Mouse (Mus musculus) stomach, postnatal 0 days (tissue): Measurements from ENCODE around the gene Gabrb3. TPM values are rescaled to one million over a fixed set of nuclear protein-coding genes. Genes with fewer than 3 reads are reported as not detected.

Source experiments
- ATAC-seq: fragments of 200-750 bp; cut with Nextera tagmentation; 2 replicates; pipeline ENCODE4 v1.8.0; 2017; ENCODE audit not compliant: low FRiP score, low TSS enrichment
- DNase-seq: peaks from one replicate; pipeline ENCODE4 v3.0.0-alpha.2; 2016; ENCODE audit warnings: low spot score
- H3K27ac ChIP-seq: fragments of 300-500 bp; sonication (generic); replicated peaks from 2 replicates; pipeline ENCODE4 v1.5.1; 2014; ENCODE audit warnings: mild to moderate bottlenecking, control low read depth
- H3K27me3 ChIP-seq: fragments of 300-500 bp; sonication (generic); 2 replicates; pipeline ENCODE4 v1.6.1; 2014; ENCODE audit warnings: low read length; ENCODE audit not compliant: control insufficient read depth, insufficient read depth
- H3K36me3 ChIP-seq: fragments of 300-500 bp; sonication (generic); 2 replicates; pipeline ENCODE4 v1.6.1; 2014; ENCODE audit warnings: low read length, mixed read lengths; ENCODE audit not compliant: control insufficient read depth, insufficient read depth
- H3K4me1 ChIP-seq: fragments of 300-500 bp; sonication (generic); replicated peaks from 2 replicates; pipeline ENCODE4 v1.6.1; 2014; ENCODE audit warnings: antibody characterized with exemption; ENCODE audit not compliant: control insufficient read depth, insufficient read depth
- H3K4me2 ChIP-seq: fragments of 300-500 bp; sonication (generic); replicated peaks from 2 replicates; pipeline ENCODE4 v1.6.1; 2014; ENCODE audit warnings: low read depth, mild to moderate bottlenecking, control low read depth, moderate library complexity
- H3K4me3 ChIP-seq: fragments of 300-500 bp; sonication (generic); 2 replicates; pipeline ENCODE4 v1.5.1; 2014; ENCODE audit warnings: low read depth, low read length, control low read depth
- H3K9ac ChIP-seq: fragments of 300-500 bp; sonication (generic); 2 replicates; pipeline ENCODE4 v1.6.1; 2014; ENCODE audit warnings: mild to moderate bottlenecking, low read length, control low read depth, mixed read lengths
- H3K9me3 ChIP-seq: fragments of 300-500 bp; sonication (generic); 2 replicates; pipeline ENCODE4 v1.6.1; 2016; ENCODE audit warnings: low read length; ENCODE audit not compliant: control insufficient read depth
- CTCF ChIP-seq: IDR thresholded peaks from 2 replicates; pipeline ENCODE4 v1.5.1; 2016; ENCODE audit warnings: antibody characterized with exemption, low read depth, mild to moderate bottlenecking, moderate library complexity
- EP300 ChIP-seq: optimal IDR thresholded peaks from 2 replicates; pipeline ENCODE3; 2016; ENCODE audit warnings: antibody characterized with exemption
- WGBS: fragments of 180-500 bp; shearing (Covaris S2); extraction: QIAGEN DNeasy Blood & Tissue Kit; methylation state at CpG from one replicate; pipeline ENCODE4 v1.1.7; 2014; 5-methylcytosine and 5-hydroxymethylcytosine counted together
- polyA plus RNA-seq: library from polyadenylated mRNA; unstranded; fragments of >200 nt; fragmentation: Nextera tagmentation; extraction: Ambion mirVana; gene quantifications from 2 replicates; pipeline ENCODE4 v1.2.1, GENCODE M21; 2015

Gene Gabrb3
- polyA plus RNA-seq, 1 experiment from 2014 or later = 0.80 TPM

GRCm38 (mm10) chr7:57635687-57636086 is 216.2 kb downstream of the Gabrb3 start:
- H3K4me2 ChIP-seq = no peak overlapping the region
- no peak for ATAC-seq

GRCm38 (mm10) chr7:57640796-57641195 is 221.3 kb downstream of the Gabrb3 start:
- no peaks in the 10 kb centered on the region for H3K4me1 ChIP-seq
- H3K36me3 ChIP-seq = no peaks in the 10 kb centered on the region
- no peaks in the 10 kb centered on the region for H3K9me3 ChIP-seq
- no peak overlapping the region for H3K27ac ChIP-seq
- WGBS = 59% methylated on average over 1 of the region's 1 CpGs
- H3K9ac ChIP-seq = no peak overlapping the region
- ATAC-seq (no peak), DNase-seq (no peak)
- TF ChIP-seq EP300 = no peak
- no peak for TF ChIP-seq CTCF
- no peaks in the 10 kb centered on the region for H3K27me3 ChIP-seq
- H3K4me2 ChIP-seq = no peak overlapping the region
- H3K4me3 ChIP-seq = no peak overlapping the region

More at GRCm38 (mm10) chr7:57635687-57636086, 216.2 kb downstream of the Gabrb3 start:
- no peak for DNase-seq
- TF ChIP-seq CTCF = no peak
- TF ChIP-seq EP300 = no peak
- Histone ChIP-seq H3K9me3 (no peaks in the 10 kb centered on the region), H3K4me3 (no peak overlapping the region), H3K36me3 (no peaks in the 10 kb centered on the region), H3K4me1 (no peaks in the 10 kb centered on the region), H3K27ac (no peak overlapping the region), H3K9ac (no peak overlapping the region), H3K27me3 (no peaks in the 10 kb centered on the region)
- WGBS = 61% methylated on average over 4 of the region's 4 CpGs

GRCm38 (mm10) chr7:57647345-57647744 is 227.9 kb downstream of the Gabrb3 start:
- ATAC-seq = no peak
- H3K27me3 ChIP-seq = no peaks in the 10 kb centered on the region
- no peaks in the 10 kb centered on the region for H3K9me3 ChIP-seq
- TF ChIP-seq CTCF (no peak), EP300 (no peak)
- H3K9ac ChIP-seq = no peak overlapping the region
- no peak overlapping the region for H3K4me3 ChIP-seq
- no peaks in the 10 kb centered on the region for H3K4me1 ChIP-seq
- H3K36me3 ChIP-seq = no peaks in the 10 kb centered on the region
- no peak overlapping the region for H3K4me2 ChIP-seq
- 81% methylated on average over 2 of the region's 2 CpGs for WGBS
- no peak for DNase-seq
- no peak overlapping the region for H3K27ac ChIP-seq

GRCm38 (mm10) chr7:57648136-57648755 is 228.8 kb downstream of the Gabrb3 start:
- no peak overlapping the region for H3K27ac ChIP-seq
- H3K4me2 ChIP-seq = no peak overlapping the region
- H3K9me3 ChIP-seq = no peaks in the 10 kb centered on the region
- no peak for ATAC-seq
- H3K27me3 ChIP-seq = no peaks in the 10 kb centered on the region
- WGBS = 84% methylated on average over 4 of the region's 4 CpGs
- no peak for DNase-seq
- TF ChIP-seq EP300 (no peak), CTCF (no peak)
- no peak overlapping the region for H3K9ac ChIP-seq
- H3K4me3 ChIP-seq = no peak overlapping the region
- H3K36me3 ChIP-seq = no peaks in the 10 kb centered on the region
- H3K4me1 ChIP-seq = no peaks in the 10 kb centered on the region

GRCm38 (mm10) chr7:57677352-57677751 is 257.9 kb downstream of the Gabrb3 start:
- no peak overlapping the region for H3K4me3 ChIP-seq
- H3K27ac ChIP-seq = no peak overlapping the region
- H3K9ac ChIP-seq = no peak overlapping the region
- WGBS = 82% methylated on average over 6 of the region's 6 CpGs
- H3K4me2 ChIP-seq = no peak overlapping the region
- DNase-seq (no peak), ATAC-seq (no peak)
- no peaks in the 10 kb centered on the region for H3K36me3 ChIP-seq
- TF ChIP-seq EP300 = no peak
- TF ChIP-seq CTCF = no peak
- no peaks in the 10 kb centered on the region for H3K4me1 ChIP-seq
- no peaks in the 10 kb centered on the region for H3K9me3 ChIP-seq
- no peaks in the 10 kb centered on the region for H3K27me3 ChIP-seq

- no peaks in the 10 kb centered on the region for H3K9me3 ChIP-seq
- TF ChIP-seq CTCF (no peak), EP300 (no peak)
- H3K4me1 ChIP-seq = no peaks in the 10 kb centered on the region
- no peaks in the 10 kb centered on the region for H3K36me3 ChIP-seq
- H3K27me3 ChIP-seq = no peaks in the 10 kb centered on the region
- ATAC-seq (no peak), DNase-seq (no peak)
- H3K9ac ChIP-seq = no peak overlapping the region
- no peak overlapping the region for H3K4me2 ChIP-seq
- WGBS = 70% methylated on average over 4 of the region's 4 CpGs
- no peak overlapping the region for H3K4me3 ChIP-seq
- no peak overlapping the region for H3K27ac ChIP-seq
Observed at GRCm38 (mm10) chr7:57689836-57690235, 270.3 kb downstream of the Gabrb3 start.
